Mouse (Mus musculus): ENCODE data around the gene Acad11. TPM values are rescaled to one million over a fixed set of nuclear protein-coding genes. Genes with fewer than 3 reads are reported as not detected.

The Acad11 gene
- polyA plus RNA-seq, 1 experiment from 2014 or later, result 7.4 TPM

DNA sequence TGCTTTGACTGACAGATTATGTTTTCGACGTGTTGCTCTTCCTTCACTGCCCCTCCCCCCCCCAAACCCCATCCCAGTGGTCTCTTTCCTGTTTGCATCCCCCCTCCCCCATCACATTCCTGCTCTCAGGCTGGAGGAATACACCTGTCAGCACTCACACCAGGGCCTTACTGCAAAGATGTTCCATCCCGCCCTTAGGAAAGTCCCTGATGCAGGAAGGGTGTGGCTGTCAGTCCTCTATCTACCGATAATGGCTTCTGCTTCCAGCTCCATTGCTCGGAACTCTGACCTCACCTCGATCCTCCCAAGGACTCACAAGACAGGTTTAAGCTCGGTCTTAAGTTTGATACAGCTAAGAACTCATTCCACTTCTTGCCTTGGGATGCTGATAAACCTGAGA lies 83.5 kb downstream of the Acad11 start:
- ATAC-seq (no peak), DNase-seq (ENCODE audit: low spot score) (no peak)
- Histone ChIP-seq H3K9ac (ENCODE audit: low read length) (no peak overlapping the region), H3K9me3 (replicated peaks; ENCODE audit: control insufficient read depth, low read length) (no peaks in the 10 kb centered on the region), H3K27me3 (replicated peaks; ENCODE audit: control insufficient read depth, insufficient read depth, low read length) (no peaks in the 10 kb centered on the region), H3K4me2 (ENCODE audit: low read length) (no peak overlapping the region), H3K36me3 (ENCODE audit: control insufficient read depth, insufficient read depth, low read length) (peaks cover 11% of the 10 kb centered on the region), H3K4me3 (ENCODE audit: low read depth, low read length) (no peak overlapping the region), H3K27ac (ENCODE audit: low read depth, low read length) (no peak overlapping the region), H3K4me1 (ENCODE audit: control insufficient read depth, insufficient read depth, low read length) (no peaks in the 10 kb centered on the region)
- WGBS, result 87% methylated on average over 7 of the region's 7 CpGs

DNA sequence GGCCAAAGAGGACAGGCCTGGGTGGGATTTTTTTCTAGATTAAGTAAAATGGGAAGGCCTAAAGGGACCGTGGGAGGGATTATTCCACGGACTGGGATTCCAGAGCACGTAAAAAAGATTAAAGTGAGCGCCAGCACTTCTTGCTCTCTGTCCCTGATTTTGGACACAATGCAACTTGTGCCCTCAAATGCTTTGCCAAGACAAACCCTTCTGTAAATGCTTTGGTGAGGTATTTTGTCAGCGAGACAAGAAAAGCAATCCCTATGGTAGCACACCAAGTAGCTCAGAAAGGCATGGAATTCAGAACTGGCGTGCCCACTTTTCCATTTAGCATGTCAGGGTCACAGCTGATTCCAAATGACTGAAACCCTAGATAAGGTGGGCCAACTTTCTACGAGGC lies 85.8 kb downstream of the Acad11 start:
- H3K4me3 ChIP-seq (ENCODE audit: low read depth, low read length), result no peak overlapping the region
- no peaks in the 10 kb centered on the region for H3K9me3 ChIP-seq (replicated peaks; ENCODE audit: control insufficient read depth, low read length)
- no peak for DNase-seq (ENCODE audit: low spot score)
- WGBS, result 96% methylated on average over 7 of the region's 7 CpGs
- peaks cover 32% of the 10 kb centered on the region for H3K36me3 ChIP-seq (ENCODE audit: control insufficient read depth, insufficient read depth, low read length)
- no peak for ATAC-seq
- no peak overlapping the region for H3K9ac ChIP-seq (ENCODE audit: low read length)
- no peaks in the 10 kb centered on the region for H3K4me1 ChIP-seq (ENCODE audit: control insufficient read depth, insufficient read depth, low read length)
- no peaks in the 10 kb centered on the region for H3K27me3 ChIP-seq (replicated peaks; ENCODE audit: control insufficient read depth, insufficient read depth, low read length)
- H3K4me2 ChIP-seq (ENCODE audit: low read length), result no peak overlapping the region
- no peak overlapping the region for H3K27ac ChIP-seq (ENCODE audit: low read depth, low read length)

DNA sequence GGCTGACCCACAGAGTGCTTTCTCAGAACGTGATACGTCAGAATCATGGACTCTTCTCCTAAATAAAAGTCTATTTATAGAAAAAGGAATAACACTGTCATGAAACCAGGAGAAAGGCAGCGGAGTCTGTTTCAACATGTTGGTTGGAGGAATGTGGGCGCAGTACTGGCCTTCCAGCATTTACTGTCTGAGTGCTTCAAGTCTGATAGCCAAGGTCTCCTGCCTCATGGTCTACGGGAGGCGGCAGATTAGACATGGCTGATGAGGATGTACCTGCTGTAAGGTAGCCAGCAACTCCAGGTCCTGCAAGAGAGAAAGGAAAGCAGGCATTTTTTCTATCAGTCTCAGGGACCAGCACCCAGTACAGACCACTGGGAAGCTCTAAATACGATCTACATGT lies 88.9 kb downstream of the Acad11 start:
- ATAC-seq (no peak), DNase-seq (ENCODE audit: low spot score) (no peak)
- Histone ChIP-seq H3K36me3 (ENCODE audit: control insufficient read depth, insufficient read depth, low read length) (peaks cover 59% of the 10 kb centered on the region), H3K4me2 (ENCODE audit: low read length) (no peak overlapping the region), H3K9me3 (replicated peaks; ENCODE audit: control insufficient read depth, low read length) (no peaks in the 10 kb centered on the region), H3K4me1 (ENCODE audit: control insufficient read depth, insufficient read depth, low read length) (no peaks in the 10 kb centered on the region), H3K4me3 (ENCODE audit: low read depth, low read length) (no peak overlapping the region), H3K9ac (ENCODE audit: low read length) (no peak overlapping the region), H3K27ac (ENCODE audit: low read depth, low read length) (no peak overlapping the region), H3K27me3 (replicated peaks; ENCODE audit: control insufficient read depth, insufficient read depth, low read length) (no peaks in the 10 kb centered on the region)
- WGBS, result 95% methylated on average over 7 of the region's 7 CpGs

DNA sequence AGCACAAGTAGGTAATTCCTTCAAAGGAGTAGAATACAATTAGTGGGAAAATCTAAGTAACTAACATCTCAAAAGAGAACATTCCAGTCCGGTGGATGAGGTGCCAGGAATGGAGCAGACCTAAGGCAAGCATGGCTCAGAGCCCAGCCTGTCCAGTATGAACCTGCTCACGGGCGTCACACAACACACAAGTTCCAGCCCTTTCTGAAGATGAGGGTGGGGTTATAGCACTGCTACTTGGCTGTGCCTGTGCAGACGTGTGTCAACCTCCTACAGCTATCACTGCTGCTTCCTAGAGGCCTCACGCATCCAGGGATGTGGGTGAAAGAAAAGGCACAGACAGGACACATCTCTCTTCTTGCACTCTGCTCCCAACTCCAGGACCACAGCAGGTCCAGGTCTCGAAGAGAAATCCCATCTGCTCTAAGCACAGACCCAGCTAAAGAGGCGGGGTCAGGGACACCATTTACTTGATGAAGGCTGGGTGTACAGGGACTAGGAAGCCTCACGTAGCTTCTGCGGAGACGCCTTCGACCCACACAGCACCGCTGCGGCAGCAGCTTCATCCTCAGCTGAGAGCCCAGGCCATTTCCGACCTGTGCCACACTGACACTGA lies 92.0 kb downstream of the Acad11 start:
- ATAC-seq (no peak), DNase-seq (ENCODE audit: low spot score) (no peak)
- Histone ChIP-seq H3K4me2 (ENCODE audit: low read length) (no peak overlapping the region), H3K27me3 (replicated peaks; ENCODE audit: control insufficient read depth, insufficient read depth, low read length) (no peaks in the 10 kb centered on the region), H3K36me3 (ENCODE audit: control insufficient read depth, insufficient read depth, low read length) (peaks cover 88% of the 10 kb centered on the region), H3K9ac (ENCODE audit: low read length) (no peak overlapping the region), H3K4me1 (ENCODE audit: control insufficient read depth, insufficient read depth, low read length) (no peaks in the 10 kb centered on the region), H3K9me3 (replicated peaks; ENCODE audit: control insufficient read depth, low read length) (no peaks in the 10 kb centered on the region), H3K4me3 (ENCODE audit: low read depth, low read length) (no peak overlapping the region), H3K27ac (ENCODE audit: low read depth, low read length) (no peak overlapping the region)
- 93% methylated on average over 14 of the region's 14 CpGs for WGBS

DNA sequence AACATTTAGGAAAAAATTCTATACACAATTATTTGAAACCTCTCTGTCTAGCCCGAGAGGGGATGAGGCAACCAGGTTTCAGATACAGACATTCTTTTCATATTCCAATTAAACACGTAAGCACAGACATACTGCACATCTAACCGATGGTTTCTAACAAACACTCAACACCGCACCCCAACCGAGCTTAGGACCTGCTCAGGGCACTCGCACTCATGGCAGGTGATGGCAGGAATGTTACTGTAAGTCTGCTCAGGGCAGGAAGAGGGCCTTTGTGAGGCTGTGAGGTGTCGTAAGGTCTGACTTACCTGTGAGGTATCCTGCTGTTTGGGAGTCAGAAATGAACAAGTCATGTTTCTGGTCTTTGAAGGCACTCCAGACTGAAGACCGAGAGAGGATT lies 93.3 kb downstream of the Acad11 start:
- no peak overlapping the region for H3K4me3 ChIP-seq (ENCODE audit: low read depth, low read length)
- no peaks in the 10 kb centered on the region for H3K4me1 ChIP-seq (ENCODE audit: control insufficient read depth, insufficient read depth, low read length)
- no peaks in the 10 kb centered on the region for H3K9me3 ChIP-seq (replicated peaks; ENCODE audit: control insufficient read depth, low read length)
- H3K27ac ChIP-seq (ENCODE audit: low read depth, low read length), result no peak overlapping the region
- H3K9ac ChIP-seq (ENCODE audit: low read length), result no peak overlapping the region
- WGBS, result 98% methylated on average over 8 of the region's 8 CpGs
- no peak overlapping the region for H3K4me2 ChIP-seq (ENCODE audit: low read length)
- no peak for DNase-seq (ENCODE audit: low spot score)
- peaks cover 91% of the 10 kb centered on the region for H3K36me3 ChIP-seq (ENCODE audit: control insufficient read depth, insufficient read depth, low read length)
- no peak for ATAC-seq
- no peaks in the 10 kb centered on the region for H3K27me3 ChIP-seq (replicated peaks; ENCODE audit: control insufficient read depth, insufficient read depth, low read length)

DNA sequence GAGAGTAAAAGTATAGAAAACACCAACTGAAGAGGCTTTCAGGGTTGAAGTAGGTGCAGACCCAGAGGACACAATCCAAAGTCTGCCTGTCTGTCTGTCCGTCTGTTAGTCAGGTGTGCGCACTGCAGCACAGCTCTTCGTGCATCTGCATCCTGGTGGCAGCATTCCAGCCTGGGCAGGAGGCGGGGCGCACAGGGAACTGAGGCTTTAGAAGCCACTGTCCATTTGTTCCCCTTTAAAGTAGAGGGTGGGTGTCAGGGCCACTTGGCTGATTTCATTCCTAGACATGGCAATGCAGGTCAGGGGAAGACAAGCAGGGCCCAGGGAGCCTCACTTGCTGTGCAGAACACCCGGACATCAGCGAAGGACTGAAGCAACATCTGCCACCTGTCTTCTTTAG lies 94.1 kb downstream of the Acad11 start:
- Histone ChIP-seq H3K4me2 (ENCODE audit: low read length) (no peak overlapping the region), H3K4me1 (ENCODE audit: control insufficient read depth, insufficient read depth, low read length) (no peaks in the 10 kb centered on the region), H3K9me3 (replicated peaks; ENCODE audit: control insufficient read depth, low read length) (no peaks in the 10 kb centered on the region), H3K27ac (ENCODE audit: low read depth, low read length) (no peak overlapping the region), H3K27me3 (replicated peaks; ENCODE audit: control insufficient read depth, insufficient read depth, low read length) (no peaks in the 10 kb centered on the region), H3K9ac (ENCODE audit: low read length) (no peak overlapping the region), H3K4me3 (ENCODE audit: low read depth, low read length) (no peak overlapping the region), H3K36me3 (ENCODE audit: control insufficient read depth, insufficient read depth, low read length) (peaks cover 91% of the 10 kb centered on the region)
- 96% methylated on average over 7 of the region's 7 CpGs for WGBS
- ATAC-seq (no peak), DNase-seq (ENCODE audit: low spot score) (no peak)

DNA sequence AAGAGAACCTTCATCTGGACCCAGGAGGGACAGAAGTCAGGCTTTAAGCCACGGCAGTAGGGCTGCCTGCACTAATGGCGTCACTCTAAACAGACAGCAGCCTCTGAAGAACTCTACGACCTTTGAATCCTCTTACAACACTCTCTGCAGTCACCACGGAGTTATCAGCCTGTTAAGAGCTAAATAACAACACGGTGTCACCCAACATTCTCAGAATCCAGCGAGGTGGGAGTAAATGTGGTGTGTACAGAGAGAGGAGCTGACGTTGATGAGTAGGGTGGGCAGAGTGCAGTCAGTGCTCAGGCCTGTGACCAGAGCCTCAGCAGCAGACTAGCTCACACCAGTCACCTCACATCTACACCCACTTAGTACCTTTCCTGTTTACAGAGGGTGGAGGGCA lies 97.9 kb downstream of the Acad11 start:
- Histone ChIP-seq H3K9ac (ENCODE audit: low read length) (no peak overlapping the region), H3K4me3 (ENCODE audit: low read depth, low read length) (no peak overlapping the region), H3K27me3 (replicated peaks; ENCODE audit: control insufficient read depth, insufficient read depth, low read length) (no peaks in the 10 kb centered on the region), H3K4me1 (ENCODE audit: control insufficient read depth, insufficient read depth, low read length) (no peaks in the 10 kb centered on the region), H3K4me2 (ENCODE audit: low read length) (no peak overlapping the region), H3K9me3 (replicated peaks; ENCODE audit: control insufficient read depth, low read length) (no peaks in the 10 kb centered on the region), H3K27ac (ENCODE audit: low read depth, low read length) (no peak overlapping the region), H3K36me3 (ENCODE audit: control insufficient read depth, insufficient read depth, low read length) (peaks cover 95% of the 10 kb centered on the region)
- DNase-seq (ENCODE audit: low spot score), result no peak
- ATAC-seq, result no peak
- 91% methylated on average over 7 of the region's 7 CpGs for WGBS

DNA sequence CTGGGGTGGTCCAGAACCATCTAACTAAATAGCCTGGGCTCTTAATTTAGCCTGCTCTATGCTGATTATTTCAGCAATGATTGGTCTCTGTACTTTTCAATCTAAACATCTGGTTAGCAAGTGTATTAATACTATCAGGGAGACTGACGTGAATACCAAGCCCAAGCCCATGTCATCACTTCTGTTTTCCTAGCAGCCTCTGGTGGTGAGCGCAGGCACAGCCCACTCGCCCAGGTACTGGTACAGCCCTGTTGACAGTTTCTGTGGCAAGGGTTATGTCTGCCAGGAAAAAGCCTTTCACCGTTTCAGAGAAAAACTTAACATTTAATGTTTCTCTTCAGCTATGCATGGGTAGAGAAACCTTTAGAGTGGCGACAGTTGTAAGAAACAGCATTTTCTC lies 101.0 kb downstream of the Acad11 start:
- Histone ChIP-seq H3K9ac (ENCODE audit: low read length) (no peak overlapping the region), H3K27ac (ENCODE audit: low read depth, low read length) (no peak overlapping the region), H3K4me1 (ENCODE audit: control insufficient read depth, insufficient read depth, low read length) (no peaks in the 10 kb centered on the region), H3K36me3 (ENCODE audit: control insufficient read depth, insufficient read depth, low read length) (peaks cover 84% of the 10 kb centered on the region), H3K27me3 (replicated peaks; ENCODE audit: control insufficient read depth, insufficient read depth, low read length) (no peaks in the 10 kb centered on the region), H3K9me3 (replicated peaks; ENCODE audit: control insufficient read depth, low read length) (no peaks in the 10 kb centered on the region), H3K4me3 (ENCODE audit: low read depth, low read length) (no peak overlapping the region), H3K4me2 (ENCODE audit: low read length) (no peak overlapping the region)
- no peak for ATAC-seq
- DNase-seq (ENCODE audit: low spot score), result no peak
- 85% methylated on average over 5 of the region's 5 CpGs for WGBS

DNA sequence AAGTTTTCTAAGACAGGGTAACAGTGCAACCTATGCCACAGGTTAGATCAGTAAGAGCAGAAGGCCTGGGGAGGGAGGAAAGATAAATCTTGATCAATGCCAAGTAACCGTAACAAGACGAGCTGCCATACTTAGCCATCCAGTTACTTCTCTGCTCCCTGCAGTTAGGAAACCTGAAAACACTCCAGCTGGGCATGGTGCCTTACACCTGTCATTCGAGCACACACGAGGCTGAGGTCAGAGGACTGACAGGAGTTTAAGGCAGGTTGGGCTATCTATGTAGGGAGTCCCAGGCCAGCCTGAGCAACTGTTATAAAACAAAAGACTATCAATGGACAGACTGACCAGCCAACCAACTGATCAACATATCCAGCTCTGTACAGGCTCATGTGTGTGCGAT lies 102.7 kb downstream of the Acad11 start:
- Histone ChIP-seq H3K4me3 (ENCODE audit: low read depth, low read length) (no peak overlapping the region), H3K27me3 (replicated peaks; ENCODE audit: control insufficient read depth, insufficient read depth, low read length) (no peaks in the 10 kb centered on the region), H3K4me1 (ENCODE audit: control insufficient read depth, insufficient read depth, low read length) (no peaks in the 10 kb centered on the region), H3K27ac (ENCODE audit: low read depth, low read length) (no peak overlapping the region), H3K36me3 (ENCODE audit: control insufficient read depth, insufficient read depth, low read length) (peaks cover 82% of the 10 kb centered on the region), H3K9me3 (replicated peaks; ENCODE audit: control insufficient read depth, low read length) (no peaks in the 10 kb centered on the region), H3K9ac (ENCODE audit: low read length) (no peak overlapping the region), H3K4me2 (ENCODE audit: low read length) (no peak overlapping the region)
- ATAC-seq (no peak), DNase-seq (ENCODE audit: low spot score) (no peak)
- WGBS, result 90% methylated on average over 5 of the region's 5 CpGs
